Mouse (Mus musculus): ENCODE measurements at regions not wholly inside any gene's neighbourhood (a gene's known extent, or its start where the extent isn't known, plus 50 kb on each side); places are given as distances from the start of the nearest gene placed in this dataset.

DNA sequence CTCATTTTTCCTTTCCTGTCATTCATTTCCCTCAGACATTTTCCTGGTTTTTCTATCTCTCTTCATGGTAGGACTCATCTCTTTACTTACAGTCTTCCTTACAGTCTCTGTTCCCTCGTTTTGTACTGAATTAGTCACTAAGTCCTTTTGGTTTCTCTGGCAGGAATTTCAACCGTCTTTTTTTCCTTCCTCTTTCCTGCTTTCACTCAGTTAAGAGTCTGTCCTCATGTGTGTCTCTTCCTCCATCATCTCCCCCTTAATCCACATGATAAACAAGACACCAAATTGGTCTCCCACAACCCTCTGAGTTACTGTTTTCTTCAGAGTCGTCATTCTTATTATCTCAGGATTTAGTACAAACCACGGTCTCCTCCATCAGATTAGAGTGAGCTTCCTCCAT, 131.2 kb downstream of the Gm5426 start:
- TF ChIP-seq USF1 (IDR thresholded peaks at IDR 0.05; ENCODE audit: low read depth, low read length) (no peak), CTCF (IDR thresholded peaks at IDR 0.05 in 2 of 3, conservative IDR thresholded peaks at IDR 0.05 in 1 of 3; ENCODE audit: control insufficient read depth in 1 of 3, insufficient read depth in 1 of 3, low read depth in 2 of 3, low read length in 3 of 3, poor library complexity in 1 of 3, severe bottlenecking in 1 of 3) (no peak)
